Comparison of ENCODE assay signal across 8 mouse cellular contexts in genomic region chr6:99027542-99028160, GRCm38 (mm10).
DNase-seq lines count a peak whose midpoint lies in the region; ATAC-seq lines count a peak whose summit lies in the region.

No protein-coding gene starts in this region.

- no peaks in the 10 kb centered on the region for H3K27me3 ChIP-seq in heart, embryonic 12.5 days (replicated peaks)
- H3K27me3 ChIP-seq in hindbrain, embryonic 15.5 days: peaks cover 18% of the 10 kb centered on the region; the same call in 1 of the 2 replicates
- peaks cover 8% of the 10 kb centered on the region; the same call in 1 of the 2 replicates for H3K27me3 ChIP-seq in midbrain, embryonic 13.5 days

- no peaks in the 10 kb centered on the region for H3K9me3 ChIP-seq in heart, embryonic 12.5 days (replicated peaks)
- no peaks in the 10 kb centered on the region for H3K9me3 ChIP-seq in hindbrain, embryonic 15.5 days
- no peaks in the 10 kb centered on the region for H3K9me3 ChIP-seq in midbrain, embryonic 13.5 days

- intact Hi-C loops in heart, postnatal 14 days (cut with DNase I): loop anchor here (5.0 to 10.0 kb wide), 4 partner anchors 35 to 347 kb away; no protein-coding TSS in a partner anchor

- no peaks in the 10 kb centered on the region for H3K36me3 ChIP-seq in heart, embryonic 12.5 days
- H3K36me3 ChIP-seq in hindbrain, embryonic 15.5 days: no peaks in the 10 kb centered on the region
- no peaks in the 10 kb centered on the region for H3K36me3 ChIP-seq in midbrain, embryonic 13.5 days

- H3K4me3 ChIP-seq in heart, embryonic 12.5 days: peak overlapping the region; percentile 90
- H3K4me3 ChIP-seq in hindbrain, embryonic 15.5 days: peak overlapping the region; percentile 50
- H3K4me3 ChIP-seq in midbrain, embryonic 13.5 days (replicated peaks): peak overlapping the region; percentile 69

- H3K4me1 ChIP-seq in heart, embryonic 12.5 days (replicated peaks): peaks cover 46% of the 10 kb centered on the region
- peaks cover 31% of the 10 kb centered on the region for H3K4me1 ChIP-seq in hindbrain, embryonic 15.5 days (replicated peaks)
- H3K4me1 ChIP-seq in midbrain, embryonic 13.5 days (replicated peaks): peaks cover 39% of the 10 kb centered on the region

- H3K4me2 ChIP-seq in heart, embryonic 12.5 days: peak overlapping the region; percentile 75
- peak overlapping the region; percentile 87 for H3K4me2 ChIP-seq in hindbrain, embryonic 15.5 days
- H3K4me2 ChIP-seq in midbrain, embryonic 13.5 days (replicated peaks): peak overlapping the region; percentile 72

- no peak for DNase-seq in heart, postnatal 14 days
- peak; percentile 31 to 39 for DNase-seq in urinary bladder, postnatal 36 days (ENCODE audit: low spot score in 2 of 2)
- no peak for DNase-seq in urinary bladder, postnatal 4 days (ENCODE audit: low spot score in 2 of 2)
- DNase-seq in adrenal gland, postnatal 14 days: no peak
- no peak for DNase-seq in right cerebral cortex, postnatal 10 days (ENCODE audit: low spot score in 2 of 2)

- no peak; the same call in 1 of the 2 replicates for ATAC-seq in heart, embryonic 12.5 days (ENCODE audit: insufficient number of reproducible peaks, low FRiP score)
- ATAC-seq in hindbrain, embryonic 15.5 days (ENCODE audit: low FRiP score, low read depth): no peak
- ATAC-seq in midbrain, embryonic 13.5 days: no peak

- WGBS in heart, embryonic 12.5 days: 0% methylated on average over 22 of the region's 22 CpGs
- WGBS in hindbrain, embryonic 15.5 days: 2% methylated on average over 21 of the region's 22 CpGs
- 0% methylated on average over 22 of the region's 22 CpGs for WGBS in midbrain, embryonic 13.5 days

- H3K9ac ChIP-seq in heart, embryonic 12.5 days: peak overlapping the region; percentile 96
- H3K9ac ChIP-seq in hindbrain, embryonic 15.5 days: peak overlapping the region; percentile 47
- H3K9ac ChIP-seq in midbrain, embryonic 13.5 days (replicated peaks): peak overlapping the region; percentile 72

- peak overlapping the region; percentile 99 for H3K27ac ChIP-seq in heart, embryonic 12.5 days (ENCODE audit: poor library complexity, severe bottlenecking)
- peak overlapping the region; percentile 80 for H3K27ac ChIP-seq in hindbrain, embryonic 15.5 days (replicated peaks)
- peak overlapping the region; percentile 89 for H3K27ac ChIP-seq in midbrain, embryonic 13.5 days

Comparison
In these comparisons a context has a peak if more than half of its experiments do, and no peak if none do; other contexts are left out.
1. DNase-seq: peak in urinary bladder, postnatal 36 days (2 of 2); none in heart, postnatal 14 days (0 of 2), urinary bladder, postnatal 4 days (0 of 2), adrenal gland, postnatal 14 days (single experiment) and right cerebral cortex, postnatal 10 days (0 of 2).
2. Peak in every context shown above with its lines, with median percentiles within 50 percentile points of each other: H3K27ac ChIP-seq, H3K4me2 ChIP-seq, H3K4me3 ChIP-seq and H3K9ac ChIP-seq.